Mouse (Mus musculus) stomach, embryonic 15.5 days (tissue): ENCODE results near the gene Il17re. TPM values are rescaled to one million over a fixed set of nuclear protein-coding genes. Genes with fewer than 3 reads are reported as not detected.
A peak's percentile ranks its signal among the peaks of the same experiment; 100 is the strongest.

Experiments
- ATAC-seq: fragments of 200-750 bp; cut with Nextera tagmentation; 2 replicates; pipeline ENCODE4 v1.8.0; 2017; ENCODE audit warnings: low read depth, moderate number of reproducible peaks, moderate TSS enrichment; ENCODE audit not compliant: insufficient read depth, low FRiP score
- H3K27ac ChIP-seq: fragments of 300-500 bp; sonication (generic); 2 replicates; pipeline ENCODE4 v1.5.1; 2015; ENCODE audit warnings: mild to moderate bottlenecking, inconsistent platforms
- H3K27me3 ChIP-seq: fragments of 300-500 bp; sonication (generic); replicated peaks from 2 replicates; pipeline ENCODE4 v1.6.1; 2015; ENCODE audit warnings: inconsistent platforms
- H3K36me3 ChIP-seq: fragments of 300-500 bp; sonication (generic); 2 replicates; pipeline ENCODE4 v1.6.1; 2015; ENCODE audit warnings: inconsistent platforms
- H3K4me1 ChIP-seq: fragments of 300-500 bp; sonication (generic); 2 replicates; pipeline ENCODE4 v1.6.1; 2015; ENCODE audit warnings: inconsistent platforms
- H3K4me2 ChIP-seq: fragments of 300-500 bp; sonication (generic); 2 replicates; pipeline ENCODE4 v1.6.1; 2015; ENCODE audit warnings: mild to moderate bottlenecking, inconsistent platforms
- H3K4me3 ChIP-seq: fragments of 300-500 bp; sonication (generic); replicated peaks from 2 replicates; pipeline ENCODE4 v1.5.1; 2015; ENCODE audit warnings: inconsistent platforms
- H3K9ac ChIP-seq: fragments of 300-500 bp; sonication (generic); 2 replicates; pipeline ENCODE4 v1.6.1; 2015; ENCODE audit warnings: inconsistent platforms
- H3K9me3 ChIP-seq: fragments of 300-500 bp; sonication (generic); 2 replicates; pipeline ENCODE4 v1.6.1; 2016; ENCODE audit warnings: inconsistent platforms
- WGBS: fragments of 180-500 bp; shearing (Covaris S2); methylation state at CpG from one replicate; pipeline ENCODE4 v1.1.7; 2015; 5-methylcytosine and 5-hydroxymethylcytosine counted together
- polyA plus RNA-seq: library from polyadenylated mRNA; unstranded; fragments of >200 nt; fragmentation: Nextera tagmentation; extraction: Ambion mirVana; gene quantifications from 2 replicates; pipeline ENCODE4 v1.2.1, GENCODE M21; 2015

Gene Il17re
- polyA plus RNA-seq, 1 experiment from 2014 or later, result 18.2 TPM

- Histone ChIP-seq H3K9ac (no peak overlapping the region), H3K4me1 (no peaks in the 10 kb centered on the region), H3K4me3 (no peak overlapping the region), H3K36me3 (no peaks in the 10 kb centered on the region), H3K9me3 (no peaks in the 10 kb centered on the region), H3K27ac (no peak overlapping the region), H3K4me2 (no peak overlapping the region), H3K27me3 (no peaks in the 10 kb centered on the region)
- WGBS, result 60% methylated on average over 3 of the region's 3 CpGs
- no peak for ATAC-seq
Measured at GRCm38 (mm10) chr6:113431801-113432200, 26.5 kb upstream of the Il17re start.

GRCm38 (mm10) chr6:113433661-113434060, 24.6 kb upstream of the Il17re start:
- no peaks in the 10 kb centered on the region for H3K27me3 ChIP-seq
- H3K4me2 ChIP-seq, result no peak overlapping the region
- H3K9ac ChIP-seq, result no peak overlapping the region
- H3K27ac ChIP-seq, result no peak overlapping the region
- no peak overlapping the region for H3K4me3 ChIP-seq
- ATAC-seq, result no peak
- WGBS, result 82% methylated on average over 3 of the region's 3 CpGs
- H3K4me1 ChIP-seq, result no peaks in the 10 kb centered on the region
- H3K9me3 ChIP-seq, result no peaks in the 10 kb centered on the region
- H3K36me3 ChIP-seq, result no peaks in the 10 kb centered on the region

DNA sequence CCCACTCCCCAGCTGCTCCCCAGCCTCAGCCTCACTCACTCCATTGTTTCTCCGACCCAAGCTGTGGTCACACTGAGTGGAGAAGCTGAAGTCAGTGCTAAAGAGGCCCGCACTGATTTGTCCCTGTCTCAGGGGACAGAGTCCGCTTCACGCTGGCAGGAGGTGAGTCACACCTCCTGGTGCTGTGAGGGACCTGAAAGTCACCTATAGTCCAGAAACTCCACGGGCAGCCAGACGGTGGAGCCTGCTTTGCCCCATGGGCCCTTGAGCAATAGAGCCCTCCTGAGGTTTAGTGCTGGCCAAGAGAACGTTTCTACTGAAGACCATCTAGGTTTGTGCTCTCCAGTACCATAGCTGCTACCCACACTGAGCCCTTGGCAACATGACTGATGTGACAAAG, 23.6 kb upstream of the Il17re start:
- H3K4me3 ChIP-seq, result no peak overlapping the region
- peak; percentile 84 for ATAC-seq
- H3K4me1 ChIP-seq, result no peaks in the 10 kb centered on the region
- no peak overlapping the region for H3K4me2 ChIP-seq
- no peaks in the 10 kb centered on the region for H3K36me3 ChIP-seq
- H3K9me3 ChIP-seq, result no peaks in the 10 kb centered on the region
- H3K9ac ChIP-seq, result no peak overlapping the region
- H3K27ac ChIP-seq, result no peak overlapping the region
- H3K27me3 ChIP-seq, result no peaks in the 10 kb centered on the region
- WGBS, result 64% methylated on average over 7 of the region's 7 CpGs

DNA sequence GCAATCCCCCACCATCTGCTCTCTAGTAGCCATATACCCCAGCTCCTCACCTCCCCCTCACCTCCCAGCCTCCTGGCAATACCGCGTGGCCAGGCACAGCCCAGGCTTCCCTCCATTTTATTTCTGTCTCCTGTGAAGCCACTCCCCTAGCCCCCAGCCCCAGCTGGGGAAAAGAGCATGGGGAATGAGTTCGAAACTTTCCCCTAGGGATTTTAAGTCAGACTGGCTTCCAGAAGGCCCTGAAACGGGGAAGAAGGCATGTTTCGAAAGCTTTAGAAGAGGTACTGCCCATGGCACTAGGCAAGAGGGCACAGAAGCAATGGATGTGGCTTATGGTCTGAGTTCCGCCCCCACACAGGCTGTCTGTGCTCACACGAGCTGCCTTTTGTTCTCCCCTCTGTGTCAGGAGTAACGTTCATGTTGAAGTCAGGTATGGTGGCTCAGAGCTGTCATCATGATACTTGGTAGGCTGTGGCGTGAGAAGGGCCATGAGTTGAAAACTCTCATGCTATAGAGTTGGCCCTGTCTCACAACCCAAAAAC, 22.5 kb upstream of the Il17re start, which contains the start of gene Cidec:
Gene Cidec, minus strand, starts transcription at position 97 of the 542 bp plus-strand sequence.
- Histone ChIP-seq H3K27me3 (no peaks in the 10 kb centered on the region), H3K9me3 (no peaks in the 10 kb centered on the region), H3K4me2 (no peak within 1 kb of the TSS), H3K4me1 (no peaks in the 10 kb centered on the region), H3K36me3 (no peaks in the 10 kb centered on the region), H3K27ac (no peak within 1 kb of the TSS), H3K9ac (no peak within 1 kb of the TSS), H3K4me3 (no peak within 1 kb of the TSS)
- no peak for ATAC-seq
- 80% methylated on average over 9 of the region's 9 CpGs for whole genome bisulfite sequencing

DNA sequence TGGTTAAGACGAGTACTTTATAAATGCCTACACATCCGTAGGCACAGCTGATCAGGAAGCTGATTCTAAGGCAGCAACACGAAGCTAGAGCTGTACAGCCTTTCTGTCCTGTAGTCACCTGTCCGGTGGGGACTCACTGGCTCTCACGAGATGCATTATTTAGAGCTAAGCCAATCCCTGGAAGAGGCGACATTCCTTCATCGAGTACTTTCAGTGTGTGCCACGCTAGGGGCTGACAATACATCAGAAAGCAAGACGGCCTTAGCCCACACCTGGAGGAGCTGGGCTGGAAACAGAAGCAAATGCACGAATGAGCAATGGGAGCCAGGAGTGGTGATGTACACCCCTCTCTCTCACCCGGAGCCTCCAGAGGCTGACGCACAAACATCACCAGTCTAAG, 21.1 kb upstream of the Il17re start:
- no peak overlapping the region for H3K9ac ChIP-seq
- H3K36me3 ChIP-seq, result no peaks in the 10 kb centered on the region
- no peaks in the 10 kb centered on the region for H3K9me3 ChIP-seq
- H3K27me3 ChIP-seq, result no peaks in the 10 kb centered on the region
- no peak overlapping the region for H3K27ac ChIP-seq
- ATAC-seq, result no peak
- WGBS, result 69% methylated on average over 12 of the region's 12 CpGs
- no peaks in the 10 kb centered on the region for H3K4me1 ChIP-seq
- no peak overlapping the region for H3K4me2 ChIP-seq
- no peak overlapping the region for H3K4me3 ChIP-seq

DNA sequence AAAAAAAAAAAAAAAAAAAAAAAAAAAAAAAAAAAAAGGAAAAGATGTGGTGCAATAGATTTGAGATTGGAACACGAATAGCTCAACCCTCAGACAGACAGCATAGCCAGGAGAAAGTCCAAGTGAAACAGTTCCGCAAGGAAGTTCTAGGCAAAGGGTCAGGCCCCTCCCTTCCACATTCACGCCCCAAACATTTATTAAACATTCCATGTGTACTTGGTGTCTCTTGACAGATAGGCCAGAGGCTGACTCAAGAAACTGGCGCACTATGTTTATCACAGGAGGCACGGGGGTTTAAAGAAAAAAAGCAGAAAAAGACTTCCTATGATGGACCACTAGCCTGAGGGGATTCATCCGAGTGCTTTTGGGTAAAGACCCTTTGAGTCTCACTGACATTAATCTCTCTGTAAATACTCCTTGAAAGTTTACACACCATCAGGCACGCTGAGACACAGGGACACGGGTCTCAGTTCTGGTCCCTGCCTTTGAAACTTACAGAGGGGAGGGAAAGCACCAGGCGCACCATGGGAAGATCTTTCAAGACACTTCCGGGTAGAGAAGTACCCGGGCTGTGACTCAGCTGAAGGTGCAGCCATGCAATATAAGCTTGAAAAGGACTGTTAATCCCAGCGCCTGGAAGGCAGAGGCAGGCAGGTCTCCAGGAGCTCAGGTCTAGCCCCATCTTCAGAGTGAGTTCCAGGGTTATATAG, 19.4 kb upstream of the Il17re start:
- H3K4me2 ChIP-seq, result no peak overlapping the region
- no peaks in the 10 kb centered on the region for H3K27me3 ChIP-seq
- H3K9ac ChIP-seq, result no peak overlapping the region
- no peaks in the 10 kb centered on the region for H3K36me3 ChIP-seq
- no peak for ATAC-seq
- no peaks in the 10 kb centered on the region for H3K9me3 ChIP-seq
- no peak overlapping the region for H3K4me3 ChIP-seq
- WGBS, result 47% methylated on average over 12 of the region's 12 CpGs
- H3K27ac ChIP-seq, result no peak overlapping the region
- H3K4me1 ChIP-seq, result no peaks in the 10 kb centered on the region

DNA sequence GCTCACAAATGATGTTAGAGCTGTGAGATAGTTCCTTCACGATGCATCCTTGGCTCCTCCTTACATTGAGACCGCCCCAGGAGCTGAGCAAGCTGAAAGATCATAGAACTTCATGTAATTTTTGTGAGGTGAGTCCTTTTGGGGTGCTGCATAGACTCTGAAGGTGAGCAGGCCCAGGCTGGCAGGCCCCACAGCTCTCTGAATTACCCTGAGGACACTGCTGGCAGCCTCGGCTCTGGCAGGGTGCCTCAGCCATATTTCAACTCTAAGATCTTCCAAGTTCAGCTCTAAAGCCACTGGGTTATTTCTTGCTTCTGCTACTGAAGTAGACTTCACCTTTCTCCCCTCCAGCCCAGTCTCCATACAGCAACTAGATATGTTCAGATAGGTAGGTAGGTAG, 17.6 kb upstream of the Il17re start:
- H3K27ac ChIP-seq, result no peak overlapping the region

DNA sequence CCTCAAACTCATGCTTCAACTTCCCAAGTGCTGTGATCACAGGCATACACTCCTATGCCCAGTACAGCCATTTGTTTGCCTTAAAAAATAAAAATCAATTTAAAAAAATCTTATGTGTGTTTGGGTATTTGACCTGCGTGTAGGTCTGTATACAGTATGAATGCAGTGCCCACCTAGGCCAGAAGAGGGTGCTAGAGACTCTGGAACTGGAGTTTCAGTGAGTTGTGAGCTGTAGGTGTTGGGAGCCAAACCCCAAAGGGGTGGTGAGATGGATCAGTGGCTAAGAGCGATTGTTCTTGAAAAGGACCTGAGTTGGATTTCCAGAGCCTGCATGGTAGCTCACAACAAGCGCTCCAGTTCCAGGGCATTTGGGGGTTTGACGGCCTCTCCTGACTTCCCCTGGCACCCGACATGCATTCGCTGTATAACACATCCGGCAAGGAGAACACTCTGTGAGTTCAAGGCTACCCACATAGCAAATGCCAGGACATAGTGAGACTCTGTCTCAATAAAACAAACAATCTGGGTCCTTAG, 17.1 kb upstream of the Il17re start:
- ATAC-seq, result no peak
- H3K4me2 ChIP-seq, result no peak overlapping the region
- H3K27me3 ChIP-seq, result no peaks in the 10 kb centered on the region
- H3K4me1 ChIP-seq, result no peaks in the 10 kb centered on the region
- no peak overlapping the region for H3K4me3 ChIP-seq
- H3K9ac ChIP-seq, result no peak overlapping the region
- H3K36me3 ChIP-seq, result 0 out of 2 replicates have a peak, but pooled peaks cover under 1% of the 10 kb centered on the region
- no peaks in the 10 kb centered on the region for H3K9me3 ChIP-seq
- WGBS, result 52% methylated on average over 7 of the region's 7 CpGs
- no peak overlapping the region for H3K27ac ChIP-seq

More for the DNA sequence above, 17.6 kb upstream of the Il17re start:
- H3K4me3 ChIP-seq, result no peak overlapping the region
- H3K9me3 ChIP-seq, result no peaks in the 10 kb centered on the region
- WGBS, result 84% methylated on average over 3 of the region's 3 CpGs
- H3K9ac ChIP-seq, result no peak overlapping the region
- H3K36me3 ChIP-seq, result no peaks in the 10 kb centered on the region
- no peaks in the 10 kb centered on the region for H3K4me1 ChIP-seq
- no peak for ATAC-seq
- no peaks in the 10 kb centered on the region for H3K27me3 ChIP-seq
- H3K4me2 ChIP-seq, result no peak overlapping the region

DNA sequence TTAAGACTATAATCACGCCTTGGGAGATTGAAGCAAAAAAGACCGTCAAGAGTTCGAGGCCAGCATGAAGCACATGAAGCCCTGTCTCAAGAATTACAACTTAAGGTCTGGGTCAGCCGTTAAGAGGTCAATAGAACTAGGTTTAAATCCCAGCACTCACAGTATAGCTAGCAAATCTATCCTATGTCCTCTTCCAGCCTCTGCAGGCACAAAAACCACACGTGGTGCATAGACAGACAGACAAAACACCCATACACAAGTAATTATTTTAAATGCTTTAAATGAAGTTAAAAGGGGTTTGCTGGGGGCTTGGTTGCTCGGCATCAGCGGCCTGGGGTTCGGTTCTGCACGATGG, 16.2 kb upstream of the Il17re start:
- Histone ChIP-seq H3K27ac (peak overlapping the region; percentile 33; the same call in 1 of the 2 replicates), H3K9ac (0 out of 2 replicates have a peak overlapping the region, but pooled peaks have one; percentile 26), H3K4me3 (peak overlapping the region; percentile 99), H3K36me3 (peaks cover 9% of the 10 kb centered on the region), H3K9me3 (no peaks in the 10 kb centered on the region), H3K4me1 (no peaks in the 10 kb centered on the region), H3K27me3 (no peaks in the 10 kb centered on the region), H3K4me2 (peak overlapping the region; percentile 79)
- 38% methylated on average over 9 of the region's 9 CpGs for WGBS
- no peak for ATAC-seq

GRCm38 (mm10) chr6:113442442-113443090, 15.7 kb upstream of the Il17re start, which contains the start of gene Jagn1:
Gene Jagn1 (plus strand): TSS chr6:113442569.
- H3K4me2 ChIP-seq, result peak within 1 kb of the TSS; percentile 79
- H3K4me1 ChIP-seq, result no peaks in the 10 kb centered on the region
- peak within 1 kb of the TSS; percentile 79 for H3K27ac ChIP-seq
- ATAC-seq, result peak; percentile 89; the same call in 1 of the 2 replicates
- peak within 1 kb of the TSS; percentile 99 for H3K4me3 ChIP-seq
- H3K9me3 ChIP-seq, result no peaks in the 10 kb centered on the region
- H3K9ac ChIP-seq, result peak within 1 kb of the TSS; percentile 88
- H3K36me3 ChIP-seq, result peaks cover 14% of the 10 kb centered on the region
- H3K27me3 ChIP-seq, result no peaks in the 10 kb centered on the region
- under 1% methylated on average over 45 of the region's 45 CpGs for WGBS

DNA sequence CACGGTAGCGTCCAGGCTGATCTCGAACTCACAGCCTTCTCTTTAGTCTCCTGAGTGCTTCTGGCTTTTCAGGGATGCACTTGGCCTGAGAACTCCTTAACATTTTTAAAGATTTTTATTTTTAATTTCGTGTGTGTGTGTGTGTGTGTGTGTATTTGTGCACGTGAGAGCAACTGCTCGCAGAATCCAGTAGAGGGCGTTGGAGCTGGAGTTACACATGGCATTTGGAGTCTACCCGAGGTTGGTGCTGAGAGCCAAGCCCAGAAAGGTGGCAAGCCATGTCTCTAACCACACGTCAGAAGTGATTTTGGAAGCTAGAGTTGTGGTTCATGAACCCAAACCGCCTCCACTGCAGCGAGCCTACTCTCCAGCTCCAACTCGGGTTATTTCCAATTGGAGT, 15.2 kb upstream of the Il17re start:
- peak overlapping the region; percentile 79; the same call in 1 of the 2 replicates for H3K27ac ChIP-seq
- 41% methylated on average over 12 of the region's 12 CpGs for WGBS

More for the DNA sequence above, 15.2 kb upstream of the Il17re start:
- Histone ChIP-seq H3K36me3 (peaks cover 19% of the 10 kb centered on the region), H3K9ac (peak overlapping the region; percentile 88), H3K4me2 (peak overlapping the region; percentile 79), H3K9me3 (no peaks in the 10 kb centered on the region), H3K4me3 (peak overlapping the region; percentile 99), H3K27me3 (no peaks in the 10 kb centered on the region), H3K4me1 (no peaks in the 10 kb centered on the region)
- ATAC-seq, result no peak
